Mouse (Mus musculus): ENCODE data around the gene Ptgfrn. TPM values are rescaled to one million over a fixed set of nuclear protein-coding genes. Genes with fewer than 3 reads are reported as not detected.

The Ptgfrn gene
- polyA plus RNA-seq, 1 experiment from 2014 or later, result 0.35 TPM

DNA sequence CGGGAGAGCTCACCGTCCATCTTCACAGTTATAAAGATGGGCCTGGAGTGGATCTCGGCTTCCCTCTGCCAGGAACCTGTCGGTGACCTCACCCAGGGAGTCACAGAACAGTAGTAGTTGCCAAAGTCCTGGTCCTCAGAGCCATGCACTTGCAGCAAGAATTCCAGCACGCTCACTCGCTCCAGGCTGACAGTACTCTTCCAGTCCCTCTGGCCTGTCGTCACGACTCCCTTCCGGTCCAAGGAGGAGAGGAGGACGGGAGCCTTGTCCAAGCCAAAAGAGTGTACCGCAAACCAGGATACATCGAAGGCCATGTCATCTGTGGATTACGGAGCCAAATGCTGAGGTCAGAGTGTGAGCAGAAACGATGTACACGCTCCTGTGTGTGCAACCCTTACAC is 64.6 kb downstream of the Ptgfrn start:
- Histone ChIP-seq H3K4me1 (ENCODE audit: insufficient read depth) (peaks cover 5% of the 10 kb centered on the region; the same call in 1 of the 2 replicates), H3K4me3 (ENCODE audit: low read depth, low read length) (no peak overlapping the region), H3K4me2 (ENCODE audit: low read depth, low read length) (no peak overlapping the region), H3K9ac (replicated peaks) (no peak overlapping the region), H3K9me3 (ENCODE audit: low read length) (no peaks in the 10 kb centered on the region), H3K36me3 (replicated peaks; ENCODE audit: insufficient read depth, low read length) (no peaks in the 10 kb centered on the region; the same call in 1 of the 2 replicates), H3K27me3 (ENCODE audit: insufficient read depth, low read length) (no peaks in the 10 kb centered on the region), H3K27ac (ENCODE audit: low read depth) (no peak overlapping the region)
- WGBS (ENCODE audit: insufficient replicate concordance), result 86% methylated on average over 15 of the region's 15 CpGs
- no peak for TF ChIP-seq EP300 (IDR thresholded peaks at IDR 0.05; ENCODE audit: low read depth)
- TF ChIP-seq CTCF (IDR thresholded peaks at IDR 0.05; ENCODE audit: low read depth), result no peak
- DNase-seq (no peak), ATAC-seq (no peak)

DNA sequence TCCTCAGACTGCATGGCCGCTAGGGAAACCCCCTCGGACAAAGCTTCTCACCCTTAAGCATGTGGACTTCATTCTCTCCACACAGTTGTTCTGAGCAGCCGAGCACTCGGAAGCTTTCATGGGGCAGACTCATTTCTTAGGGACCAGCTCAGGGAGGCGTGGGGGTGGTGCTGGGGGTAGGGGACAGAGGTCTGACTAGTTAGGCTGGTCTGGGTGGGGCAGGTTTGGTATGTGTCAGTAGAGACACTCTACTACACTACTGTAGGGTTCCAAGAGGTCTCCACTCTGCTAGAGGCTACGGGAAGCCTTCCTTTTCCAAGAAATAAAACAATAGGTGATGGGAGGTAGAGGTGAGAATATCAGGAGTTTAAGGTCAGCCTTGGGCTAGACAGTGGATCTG is 65.4 kb downstream of the Ptgfrn start:
- ATAC-seq (no peak), DNase-seq (no peak)
- no peak overlapping the region for H3K27ac ChIP-seq (ENCODE audit: low read depth)
- peaks cover 5% of the 10 kb centered on the region; the same call in 1 of the 2 replicates for H3K4me1 ChIP-seq (ENCODE audit: insufficient read depth)
- WGBS (ENCODE audit: insufficient replicate concordance), result 73% methylated on average over 6 of the region's 6 CpGs
- TF ChIP-seq EP300 (IDR thresholded peaks at IDR 0.05; ENCODE audit: low read depth), result no peak
- no peak for TF ChIP-seq CTCF (IDR thresholded peaks at IDR 0.05; ENCODE audit: low read depth)
- no peaks in the 10 kb centered on the region for H3K9me3 ChIP-seq (ENCODE audit: low read length)
- H3K9ac ChIP-seq (replicated peaks), result no peak overlapping the region
- no peaks in the 10 kb centered on the region for H3K27me3 ChIP-seq (ENCODE audit: insufficient read depth, low read length)
- no peaks in the 10 kb centered on the region; the same call in 1 of the 2 replicates for H3K36me3 ChIP-seq (replicated peaks; ENCODE audit: insufficient read depth, low read length)
- no peak overlapping the region for H3K4me3 ChIP-seq (ENCODE audit: low read depth, low read length)
- H3K4me2 ChIP-seq (ENCODE audit: low read depth, low read length), result no peak overlapping the region

DNA sequence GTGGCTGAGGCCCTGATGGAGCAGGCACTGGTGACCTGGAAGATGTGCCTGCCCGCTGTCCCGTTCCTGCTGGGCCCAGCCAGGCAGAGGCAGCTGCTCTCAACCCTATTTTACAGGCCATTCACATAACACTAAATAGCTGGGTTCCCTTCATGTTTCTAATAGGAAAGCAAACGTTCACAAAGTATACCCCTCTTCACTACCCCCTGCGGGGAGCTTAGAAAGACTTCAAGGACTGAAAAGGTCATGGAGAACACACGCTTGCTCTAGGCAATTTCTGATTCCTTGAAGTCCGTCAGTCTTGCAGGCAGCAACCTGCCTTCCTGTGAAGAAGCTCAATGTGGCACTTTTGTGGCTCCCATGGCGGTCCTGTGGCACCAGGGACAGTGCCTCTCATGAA is 68.1 kb downstream of the Ptgfrn start:
- TF ChIP-seq CTCF (IDR thresholded peaks at IDR 0.05; ENCODE audit: low read depth), result no peak
- TF ChIP-seq EP300 (IDR thresholded peaks at IDR 0.05; ENCODE audit: low read depth), result no peak
- H3K4me3 ChIP-seq (ENCODE audit: low read depth, low read length), result no peak overlapping the region
- no peaks in the 10 kb centered on the region for H3K4me1 ChIP-seq (ENCODE audit: insufficient read depth)
- no peak for DNase-seq
- no peak overlapping the region for H3K9ac ChIP-seq (replicated peaks)
- no peak overlapping the region for H3K4me2 ChIP-seq (ENCODE audit: low read depth, low read length)
- 86% methylated on average over 7 of the region's 7 CpGs for WGBS (ENCODE audit: insufficient replicate concordance)
- no peak overlapping the region for H3K27ac ChIP-seq (ENCODE audit: low read depth)
- no peaks in the 10 kb centered on the region for H3K27me3 ChIP-seq (ENCODE audit: insufficient read depth, low read length)
- no peak for ATAC-seq
- no peaks in the 10 kb centered on the region for H3K9me3 ChIP-seq (ENCODE audit: low read length)
- H3K36me3 ChIP-seq (replicated peaks; ENCODE audit: insufficient read depth, low read length), result no peaks in the 10 kb centered on the region; the same call in 1 of the 2 replicates

DNA sequence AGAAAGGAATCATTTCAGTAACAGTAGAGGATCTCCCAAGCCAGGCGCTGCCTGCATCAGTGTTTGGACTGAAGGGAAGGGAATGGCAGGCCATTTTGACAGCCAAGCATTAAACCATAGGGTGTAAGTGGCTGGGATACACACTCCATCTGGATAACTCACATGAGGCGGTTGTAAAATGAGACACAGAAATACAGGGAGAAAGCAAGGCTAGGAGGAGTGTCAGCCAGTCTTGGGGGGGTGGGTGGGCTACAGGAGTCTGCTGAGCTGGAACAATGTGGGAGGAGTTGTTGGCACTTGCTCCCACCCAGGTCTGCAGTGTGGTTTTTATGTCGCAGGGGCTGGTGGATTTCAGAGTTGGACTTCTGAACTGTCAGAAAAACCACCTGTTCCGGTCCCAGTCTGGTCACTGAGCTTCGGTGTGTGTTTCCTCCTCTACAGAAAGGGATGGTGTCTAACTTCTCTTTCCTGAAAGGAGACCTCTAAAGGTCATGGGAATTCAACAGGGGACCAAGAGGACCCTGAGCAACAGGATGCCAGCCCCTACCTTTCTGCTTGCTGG is 72.0 kb downstream of the Ptgfrn start:
- no peak for TF ChIP-seq EP300 (IDR thresholded peaks at IDR 0.05; ENCODE audit: low read depth)
- TF ChIP-seq CTCF (IDR thresholded peaks at IDR 0.05; ENCODE audit: low read depth), result no peak
- no peaks in the 10 kb centered on the region for H3K4me1 ChIP-seq (ENCODE audit: insufficient read depth)
- WGBS (ENCODE audit: insufficient replicate concordance), result 60% methylated on average over 5 of the region's 5 CpGs
- H3K36me3 ChIP-seq (replicated peaks; ENCODE audit: insufficient read depth, low read length), result no peaks in the 10 kb centered on the region; the same call in 1 of the 2 replicates
- H3K27ac ChIP-seq (ENCODE audit: low read depth), result no peak overlapping the region
- H3K9me3 ChIP-seq (ENCODE audit: low read length), result no peaks in the 10 kb centered on the region
- no peak overlapping the region for H3K9ac ChIP-seq (replicated peaks)
- DNase-seq (no peak), ATAC-seq (no peak)
- no peaks in the 10 kb centered on the region for H3K27me3 ChIP-seq (ENCODE audit: insufficient read depth, low read length)
- no peak overlapping the region for H3K4me3 ChIP-seq (ENCODE audit: low read depth, low read length)
- no peak overlapping the region for H3K4me2 ChIP-seq (ENCODE audit: low read depth, low read length)

DNA sequence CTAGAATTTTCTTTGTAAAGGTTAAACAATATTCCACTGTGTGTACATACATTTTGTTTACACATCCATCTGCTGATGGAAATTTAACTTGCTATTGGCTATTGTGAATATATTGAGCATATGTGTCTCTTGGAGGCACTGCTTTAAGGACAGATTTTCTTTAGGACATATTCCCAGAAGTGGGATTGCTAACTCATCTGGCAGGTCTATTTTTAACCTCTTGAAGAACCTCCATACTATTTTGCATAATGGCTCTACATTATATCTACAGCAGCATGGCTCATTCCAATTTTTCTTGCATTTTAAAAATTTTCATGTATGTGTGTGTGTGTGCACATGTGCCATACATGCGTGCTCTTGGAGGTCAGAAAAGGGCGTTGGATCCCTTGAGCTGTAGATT is 74.1 kb downstream of the Ptgfrn start:
- ATAC-seq (no peak), DNase-seq (no peak)
- no peak overlapping the region for H3K4me3 ChIP-seq (ENCODE audit: low read depth, low read length)
- H3K9ac ChIP-seq (replicated peaks), result no peak overlapping the region
- H3K4me1 ChIP-seq (ENCODE audit: insufficient read depth), result no peaks in the 10 kb centered on the region; the same call in 1 of the 2 replicates
- TF ChIP-seq CTCF (IDR thresholded peaks at IDR 0.05; ENCODE audit: low read depth), result no peak
- no peak for TF ChIP-seq EP300 (IDR thresholded peaks at IDR 0.05; ENCODE audit: low read depth)
- H3K36me3 ChIP-seq (replicated peaks; ENCODE audit: insufficient read depth, low read length), result no peaks in the 10 kb centered on the region
- H3K4me2 ChIP-seq (ENCODE audit: low read depth, low read length), result no peak overlapping the region
- no peaks in the 10 kb centered on the region for H3K27me3 ChIP-seq (ENCODE audit: insufficient read depth, low read length)
- H3K9me3 ChIP-seq (ENCODE audit: low read length), result no peaks in the 10 kb centered on the region
- WGBS (ENCODE audit: insufficient replicate concordance), result 86% methylated on average over 2 of the region's 2 CpGs
- H3K27ac ChIP-seq (ENCODE audit: low read depth), result no peak overlapping the region

DNA sequence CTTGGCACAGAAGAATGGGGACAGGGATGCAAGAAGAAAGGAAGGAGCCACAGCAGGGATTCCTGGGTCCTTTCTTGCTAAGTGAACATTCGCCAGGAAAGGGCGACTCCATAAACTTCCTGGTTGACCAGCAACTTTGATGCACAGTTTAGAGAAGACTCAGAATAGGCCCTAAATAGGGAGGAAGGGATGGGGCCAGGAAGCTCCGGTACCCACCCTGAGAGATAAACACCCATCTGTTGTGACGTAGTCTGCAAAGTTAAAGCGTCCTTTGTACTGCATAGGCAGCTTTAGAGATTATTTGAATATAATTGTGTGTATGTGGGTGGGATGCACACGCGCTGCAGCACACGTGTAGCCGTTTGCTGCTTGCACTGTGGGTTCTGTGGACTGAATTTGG is 75.6 kb downstream of the Ptgfrn start:
- Histone ChIP-seq H3K9ac (replicated peaks) (no peak overlapping the region), H3K36me3 (replicated peaks; ENCODE audit: insufficient read depth, low read length) (no peaks in the 10 kb centered on the region), H3K27ac (ENCODE audit: low read depth) (no peak overlapping the region), H3K9me3 (ENCODE audit: low read length) (no peaks in the 10 kb centered on the region), H3K27me3 (ENCODE audit: insufficient read depth, low read length) (no peaks in the 10 kb centered on the region), H3K4me1 (ENCODE audit: insufficient read depth) (peaks cover 3% of the 10 kb centered on the region; the same call in 1 of the 2 replicates), H3K4me2 (ENCODE audit: low read depth, low read length) (no peak overlapping the region), H3K4me3 (ENCODE audit: low read depth, low read length) (no peak overlapping the region)
- no peak for DNase-seq
- no peak for TF ChIP-seq EP300 (IDR thresholded peaks at IDR 0.05; ENCODE audit: low read depth)
- no peak for TF ChIP-seq CTCF (IDR thresholded peaks at IDR 0.05; ENCODE audit: low read depth)
- 79% methylated on average over 9 of the region's 9 CpGs for WGBS (ENCODE audit: insufficient replicate concordance)
- no peak for ATAC-seq

Data from liver, postnatal 0 days (tissue).